Mouse (Mus musculus) heart, adult 9 months (tissue): ENCODE measurements around the gene Mtnr1b.

Experiments
- DNase-seq, 2 experiments: peaks; one replicate each; pipeline ENCODE4 v3.0.0; 2022; ENCODE audit warnings: low spot score in 2 of 2

The Mtnr1b gene

DNA sequence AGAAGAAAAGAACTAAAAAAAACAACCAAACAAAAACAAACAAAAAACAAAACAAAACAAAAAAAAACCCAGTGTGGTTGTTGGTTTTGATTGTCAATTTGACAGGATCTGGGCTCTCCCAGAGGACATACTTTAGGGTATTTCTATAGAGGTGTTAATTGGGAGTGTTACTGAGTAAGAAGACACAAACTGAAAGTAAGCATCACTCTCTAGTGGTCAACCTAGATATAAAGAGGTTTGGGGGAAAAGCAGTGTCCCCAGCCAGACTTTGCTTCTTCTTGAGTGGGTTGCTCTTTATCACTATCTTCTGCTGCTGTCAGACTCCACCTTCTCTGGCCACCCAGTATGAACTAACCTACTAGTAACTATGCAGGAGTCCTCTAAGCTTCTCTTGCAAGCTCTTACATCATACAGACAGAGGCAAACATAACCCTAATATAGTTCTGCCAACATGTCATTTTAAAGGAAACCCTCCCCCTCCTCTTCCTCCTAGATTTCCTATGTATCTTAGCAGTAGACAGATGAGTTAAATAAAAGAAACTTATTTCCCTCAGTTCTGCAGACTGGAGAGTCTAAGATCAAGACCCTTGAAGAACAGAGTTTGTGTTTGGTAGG, 71.8 kb downstream of the Mtnr1b start:
- DNase-seq, result no peak

DNA sequence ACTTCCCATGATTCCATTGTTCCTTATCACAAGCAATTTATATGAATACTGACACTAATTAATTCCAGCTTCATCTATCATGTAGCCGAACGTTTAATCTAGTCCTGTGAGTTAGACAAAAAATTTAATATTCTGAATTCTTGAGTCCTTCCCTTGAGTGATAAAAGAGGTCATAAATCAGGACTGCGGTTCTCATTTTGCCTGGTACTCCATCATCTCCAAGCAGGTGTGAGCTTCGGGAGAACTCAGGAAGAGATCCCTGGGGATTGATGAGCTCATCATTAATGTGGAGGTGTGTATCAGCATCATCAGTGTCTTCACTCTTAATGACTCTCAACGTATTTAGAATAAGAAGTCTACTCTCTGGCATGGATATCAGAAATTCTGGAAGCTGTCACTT, 74.0 kb downstream of the Mtnr1b start:
- no peak for DNase-seq

DNA sequence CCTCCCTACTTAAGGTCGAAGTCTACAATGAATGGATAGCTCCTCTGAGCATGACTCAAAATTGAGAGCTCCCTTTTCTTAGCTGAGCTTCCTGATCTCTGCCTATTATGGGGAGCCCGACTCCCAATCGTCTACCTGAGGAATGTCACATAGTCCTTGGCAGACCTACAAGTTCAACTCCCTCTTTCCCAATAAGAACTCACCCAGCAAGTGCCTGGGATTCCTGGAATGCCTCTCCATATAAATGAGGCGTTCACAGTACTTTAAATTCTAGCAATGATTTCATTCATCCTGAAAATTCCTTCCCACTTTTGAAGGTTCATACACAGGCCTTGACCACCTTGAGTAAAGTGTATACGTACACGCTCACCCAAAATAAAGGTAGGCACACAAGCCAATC, 79.9 kb downstream of the Mtnr1b start:
- no peak for DNase-seq

DNA sequence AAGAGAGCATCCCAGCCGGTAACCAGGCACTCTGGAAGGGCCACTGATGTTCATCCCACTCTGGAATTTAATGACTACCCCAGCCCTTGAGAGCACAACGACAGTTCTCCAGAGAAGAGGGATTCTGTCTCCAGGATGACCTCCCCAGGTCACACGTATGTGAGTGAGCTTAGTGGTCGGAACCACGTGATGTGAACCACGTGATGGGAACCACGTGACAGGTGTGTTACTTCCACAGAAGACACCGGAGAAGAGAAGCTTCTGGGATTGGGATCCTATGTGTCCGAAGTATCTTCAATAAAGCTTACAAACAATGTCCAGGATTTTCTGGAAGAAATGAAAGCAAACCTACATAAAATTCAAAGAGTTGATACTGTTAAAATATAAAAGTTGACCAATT, 82.3 kb downstream of the Mtnr1b start:
- DNase-seq, result no peak

DNA sequence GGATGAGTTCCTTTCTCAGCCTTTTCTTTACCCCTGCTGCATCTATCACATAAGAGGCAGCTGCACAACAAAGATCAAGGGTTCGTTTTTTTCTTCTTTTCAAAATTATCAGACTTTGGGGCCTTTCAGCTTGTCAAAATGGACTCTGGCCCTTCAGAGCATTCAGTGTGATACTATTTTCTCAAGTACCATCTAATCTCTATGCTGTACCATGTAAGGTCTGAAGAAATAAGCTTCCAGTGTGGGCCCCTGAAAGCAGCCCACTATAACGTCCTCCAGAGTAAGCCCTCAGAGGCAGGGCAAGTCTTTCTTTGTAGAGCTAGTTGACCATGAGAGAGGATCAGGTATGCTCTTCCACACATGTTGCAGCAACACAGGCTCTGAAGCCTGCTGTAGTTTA, 87.7 kb downstream of the Mtnr1b start:
- DNase-seq, result no peak

DNA sequence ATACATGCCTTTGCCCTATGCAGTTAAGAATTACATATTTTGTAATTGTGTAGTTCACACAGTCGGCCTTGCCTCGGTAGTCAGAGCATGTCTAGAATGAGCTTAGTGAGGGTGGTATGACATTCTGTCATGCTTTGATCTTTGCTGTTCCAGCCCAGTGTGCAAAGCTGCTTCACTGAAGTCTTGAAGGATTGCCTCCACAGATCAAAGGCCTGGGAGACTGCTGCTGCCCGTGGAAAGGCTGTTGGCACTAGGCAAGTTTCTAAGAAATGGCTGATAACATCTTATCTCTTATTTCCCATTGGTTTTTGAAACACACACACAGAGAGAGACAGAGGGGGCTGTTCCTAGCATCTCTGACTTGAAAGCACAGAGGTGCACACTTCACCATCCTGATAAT, 88.2 kb downstream of the Mtnr1b start:
- DNase-seq, result no peak

DNA sequence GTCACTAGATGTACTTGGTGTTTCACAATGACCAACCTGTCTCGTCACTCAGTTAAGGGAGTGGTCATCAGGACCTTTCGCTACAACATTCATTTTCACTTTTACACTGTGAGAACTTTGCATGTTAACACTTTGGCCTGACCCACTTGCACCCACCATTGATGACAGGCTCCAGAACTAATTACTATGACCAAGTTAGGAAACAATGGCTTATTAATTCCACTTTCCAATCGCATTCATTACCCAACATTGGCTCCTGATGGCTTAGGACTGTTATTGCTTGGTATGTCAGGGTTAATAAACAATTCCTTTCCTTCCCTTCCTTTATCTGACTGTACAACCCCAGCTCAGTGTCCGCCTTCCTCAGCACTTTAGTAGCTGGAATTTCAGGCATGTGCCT, 92.4 kb downstream of the Mtnr1b start:
- DNase-seq, result no peak

DNA sequence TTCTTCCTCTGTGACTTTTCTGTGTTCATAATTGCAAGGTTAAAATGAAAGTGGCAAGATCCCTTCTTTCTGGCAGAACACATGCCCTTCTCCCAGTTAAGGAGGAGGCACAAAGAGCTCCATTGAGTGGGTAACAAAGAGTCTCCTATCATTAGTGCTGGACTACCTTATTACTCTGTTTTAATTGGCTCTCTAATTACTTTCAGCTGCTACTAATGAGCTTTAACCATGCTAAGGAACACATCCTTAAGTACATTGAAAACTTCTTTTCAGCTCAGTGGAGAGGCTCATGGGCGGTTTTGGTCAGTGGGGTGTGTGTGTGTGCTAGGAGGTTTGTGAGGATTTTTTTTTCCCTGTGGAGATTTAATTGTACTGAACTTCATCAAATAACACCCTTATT, 99.4 kb downstream of the Mtnr1b start:
- DNase-seq, result no peak
